Mouse (Mus musculus) small intestine, adult 2 months (tissue): ENCODE measurements around the gene Zfp385b. TPM values are rescaled to one million over a fixed set of nuclear protein-coding genes. Genes with fewer than 3 reads are reported as not detected.

Experiments
- H3K27ac ChIP-seq: fragments of 200-500 bp; 2 replicates; pipeline ENCODE4 v1.5.1; 2012; ENCODE audit warnings: low read depth, low read length, control low read depth, inconsistent platforms; ENCODE audit not compliant: insufficient read depth
- H3K27me3 ChIP-seq: fragments of 200-500 bp; 2 replicates; pipeline ENCODE4 v1.6.1; 2012; ENCODE audit warnings: mild to moderate bottlenecking, moderate library complexity, low read length, inconsistent platforms; ENCODE audit not compliant: control insufficient read depth, insufficient read depth
- H3K36me3 ChIP-seq: fragments of 200-500 bp; 2 replicates; pipeline ENCODE4 v1.6.1; 2012; ENCODE audit warnings: mild to moderate bottlenecking, low read length, control low read depth, inconsistent platforms; ENCODE audit not compliant: control insufficient read depth, insufficient read depth
- H3K4me1 ChIP-seq: fragments of 200-500 bp; 2 replicates; pipeline ENCODE4 v1.6.1; 2012; ENCODE audit warnings: low read length, inconsistent platforms, mixed read lengths; ENCODE audit not compliant: control insufficient read depth, insufficient read depth, insufficient read length
- H3K4me3 ChIP-seq: fragments of 200-500 bp; 2 replicates; pipeline ENCODE4 v1.5.1; 2012; ENCODE audit warnings: low read depth, mild to moderate bottlenecking, control low read depth, inconsistent platforms, low read length, moderate library complexity
- CTCF ChIP-seq: fragments of 200-500 bp; IDR thresholded peaks from 2 replicates; pipeline ENCODE4 v1.5.1; 2012; ENCODE audit warnings: low read depth, mild to moderate bottlenecking, control low read depth, inconsistent platforms, low read length, moderate library complexity, mixed read lengths; ENCODE audit not compliant: insufficient replicate concordance, insufficient read length; ENCODE audit errors: extremely low read depth
- POLR2A ChIP-seq: fragments of 200-500 bp; IDR thresholded peaks from 2 replicates; pipeline ENCODE4 v1.6.1; 2012; ENCODE audit warnings: low read depth, mild to moderate bottlenecking, control low read depth, inconsistent platforms, low read length, moderate library complexity
- WGBS: fragments of 180-500 bp; shearing (Covaris S2); methylation state at CpG from one replicate; pipeline ENCODE4 v1.1.7; 2018; 5-methylcytosine and 5-hydroxymethylcytosine counted together
- polyA plus RNA-seq: library from polyadenylated mRNA; depleted of rRNA; stranded (reverse); fragments of >200 nt; gene quantifications from 2 replicates; pipeline ENCODE4 v1.2.3, GENCODE M21; 2012

Gene Zfp385b
- polyA plus RNA-seq, 1 experiment: 3.4 TPM

GRCm38 (mm10) chr2:77493695-77494094 is 325.7 kb downstream of the Zfp385b start:
- 87% methylated on average over 8 of the region's 8 CpGs for WGBS
- no peak overlapping the region for H3K27ac ChIP-seq
- H3K4me1 ChIP-seq: no peaks in the 10 kb centered on the region
- no peak for TF ChIP-seq CTCF
- TF ChIP-seq POLR2A: no peak
- H3K27me3 ChIP-seq: no peaks in the 10 kb centered on the region
- H3K4me3 ChIP-seq: no peak overlapping the region
- H3K36me3 ChIP-seq: no peaks in the 10 kb centered on the region

- no peaks in the 10 kb centered on the region for H3K4me1 ChIP-seq
- 84% methylated on average over 8 of the region's 8 CpGs for WGBS
- no peaks in the 10 kb centered on the region for H3K36me3 ChIP-seq
- no peak overlapping the region for H3K27ac ChIP-seq
- H3K4me3 ChIP-seq: no peak overlapping the region
- H3K27me3 ChIP-seq: no peaks in the 10 kb centered on the region
- TF ChIP-seq CTCF (no peak), POLR2A (no peak)
These were observed 332.3 kb downstream of the Zfp385b start for GRCm38 (mm10) chr2:77487151-77487550.

- H3K27me3 ChIP-seq: no peaks in the 10 kb centered on the region
- no peak overlapping the region for H3K4me3 ChIP-seq
- H3K4me1 ChIP-seq: no peaks in the 10 kb centered on the region
- H3K27ac ChIP-seq: no peak overlapping the region
- TF ChIP-seq CTCF (no peak), POLR2A (no peak)
- WGBS: 79% methylated on average over 10 of the region's 10 CpGs
- no peaks in the 10 kb centered on the region for H3K36me3 ChIP-seq
These were observed 338.2 kb downstream of the Zfp385b start for GRCm38 (mm10) chr2:77481274-77481673.

DNA sequence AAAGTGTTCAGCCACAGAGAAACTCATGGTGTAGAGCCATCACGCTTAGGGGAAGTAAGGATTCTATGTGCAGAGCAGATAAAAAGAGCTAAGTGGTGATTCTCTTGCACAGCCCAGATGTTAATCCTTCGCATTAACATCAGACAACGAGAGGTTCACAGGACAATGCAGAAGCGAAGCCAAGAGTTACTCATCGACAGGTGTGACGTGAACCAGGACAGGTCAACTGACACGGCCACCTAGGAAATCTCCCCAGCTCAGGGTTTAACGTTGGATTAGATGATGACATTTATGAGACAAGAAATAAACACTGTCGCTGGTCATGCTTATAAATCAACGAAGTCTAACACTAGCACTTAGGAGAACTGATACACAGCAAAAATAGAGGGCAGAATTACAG is 341.9 kb downstream of the Zfp385b start:
- H3K36me3 ChIP-seq: no peaks in the 10 kb centered on the region
- no peaks in the 10 kb centered on the region for H3K4me1 ChIP-seq
- no peaks in the 10 kb centered on the region for H3K27me3 ChIP-seq
- H3K4me3 ChIP-seq: no peak overlapping the region
- WGBS: 59% methylated on average over 10 of the region's 10 CpGs
- TF ChIP-seq CTCF: no peak
- no peak for TF ChIP-seq POLR2A
- H3K27ac ChIP-seq: no peak overlapping the region

GRCm38 (mm10) chr2:77476444-77476843 is 343.0 kb downstream of the Zfp385b start:
- H3K4me1 ChIP-seq: no peaks in the 10 kb centered on the region
- H3K27ac ChIP-seq: no peak overlapping the region
- H3K27me3 ChIP-seq: no peaks in the 10 kb centered on the region
- H3K4me3 ChIP-seq: no peak overlapping the region
- H3K36me3 ChIP-seq: no peaks in the 10 kb centered on the region
- WGBS: 83% methylated on average over 8 of the region's 8 CpGs
- no peak for TF ChIP-seq POLR2A
- no peak for TF ChIP-seq CTCF

DNA sequence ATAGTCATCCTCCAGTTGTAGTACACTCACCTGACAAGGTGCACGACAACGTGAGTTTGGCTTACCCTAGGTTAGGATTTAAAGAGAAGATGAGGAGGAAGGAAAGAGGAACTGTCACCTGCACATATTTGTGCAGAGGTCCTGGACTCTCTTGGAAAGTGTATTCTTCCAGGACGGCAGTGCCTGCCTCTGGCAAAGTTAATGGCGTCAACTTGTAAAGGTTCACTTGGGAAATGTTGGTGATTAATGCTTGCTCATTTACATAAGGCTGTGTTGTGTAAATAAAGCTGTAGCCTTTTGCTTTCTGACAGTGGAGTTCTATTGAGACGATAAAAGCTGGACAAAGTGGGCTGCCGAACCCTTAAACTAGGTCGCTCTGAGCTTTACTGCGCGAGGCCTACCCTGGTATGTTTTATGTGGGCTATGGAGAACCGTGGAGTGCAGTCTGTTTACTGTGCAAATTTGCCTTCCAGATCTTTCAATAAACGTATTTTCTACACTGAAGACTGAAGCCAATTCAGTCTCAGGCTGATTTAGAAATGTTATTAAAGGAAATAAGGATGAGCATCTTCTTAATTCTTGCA is 347.1 kb downstream of the Zfp385b start:
- Histone ChIP-seq H3K4me3 (no peak overlapping the region), H3K27me3 (no peaks in the 10 kb centered on the region), H3K36me3 (no peaks in the 10 kb centered on the region), H3K27ac (no peak overlapping the region), H3K4me1 (no peaks in the 10 kb centered on the region)
- TF ChIP-seq CTCF: no peak
- 67% methylated on average over 11 of the region's 11 CpGs for WGBS

GRCm38 (mm10) chr2:77470716-77471115 is 348.7 kb downstream of the Zfp385b start:
- no peaks in the 10 kb centered on the region for H3K27me3 ChIP-seq
- H3K4me1 ChIP-seq: no peaks in the 10 kb centered on the region
- 72% methylated on average over 7 of the region's 7 CpGs for WGBS
- H3K36me3 ChIP-seq: no peaks in the 10 kb centered on the region
- H3K4me3 ChIP-seq: no peak overlapping the region
- no peak overlapping the region for H3K27ac ChIP-seq
- TF ChIP-seq CTCF (no peak), POLR2A (no peak)
